Mouse (Mus musculus) lung, embryonic 15.5 days (tissue): ENCODE results near the gene Dpagt1. TPM values are rescaled to one million over a fixed set of nuclear protein-coding genes. Genes with fewer than 3 reads are reported as not detected.
A peak's percentile ranks its signal among the peaks of the same experiment; 100 is the strongest.
"Not testable (repeated sequence)": the region's sequence is repeated elsewhere in the genome, so short reads cannot be mapped to it uniquely, and the experiment has no call there.

Experiments used
- ATAC-seq: fragments of 200-750 bp; cut with Nextera tagmentation; 2 replicates; pipeline ENCODE4 v1.8.0; 2017; ENCODE audit warnings: moderate number of reproducible peaks, borderline replicate concordance; ENCODE audit not compliant: low FRiP score, low TSS enrichment; ENCODE audit errors: extremely low read depth
- H3K27ac ChIP-seq: fragments of 300-500 bp; sonication (generic); 2 replicates; pipeline ENCODE4 v1.5.1; 2015; ENCODE audit warnings: moderate library complexity, mild to moderate bottlenecking, inconsistent platforms
- H3K27me3 ChIP-seq: fragments of 300-500 bp; sonication (generic); 2 replicates; pipeline ENCODE4 v1.6.1; 2015; ENCODE audit warnings: inconsistent platforms
- H3K36me3 ChIP-seq: fragments of 300-500 bp; sonication (generic); 2 replicates; pipeline ENCODE4 v1.6.1; 2015; ENCODE audit warnings: inconsistent platforms
- H3K4me1 ChIP-seq: fragments of 300-500 bp; sonication (generic); 2 replicates; pipeline ENCODE4 v1.6.1; 2015; ENCODE audit warnings: inconsistent platforms
- H3K4me2 ChIP-seq: fragments of 300-500 bp; sonication (generic); 2 replicates; pipeline ENCODE4 v1.6.1; 2015; ENCODE audit warnings: inconsistent platforms, mild to moderate bottlenecking, moderate library complexity
- H3K4me3 ChIP-seq: fragments of 300-500 bp; sonication (generic); 2 replicates; pipeline ENCODE4 v1.5.1; 2015; ENCODE audit warnings: mild to moderate bottlenecking, inconsistent platforms
- H3K9ac ChIP-seq: fragments of 300-500 bp; sonication (generic); 2 replicates; pipeline ENCODE4 v1.6.1; 2015; ENCODE audit warnings: inconsistent platforms
- H3K9me3 ChIP-seq: fragments of 300-500 bp; sonication (generic); 2 replicates; pipeline ENCODE4 v1.6.1; 2016; ENCODE audit warnings: inconsistent platforms
- WGBS: fragments of 180-500 bp; shearing (Covaris S2); methylation state at CpG from one replicate; pipeline ENCODE4 v1.1.7; 2015; 5-methylcytosine and 5-hydroxymethylcytosine counted together
- polyA plus RNA-seq: library from polyadenylated mRNA; unstranded; fragments of >200 nt; fragmentation: Nextera tagmentation; extraction: Ambion mirVana; gene quantifications from 2 replicates; pipeline ENCODE4 v1.2.1, GENCODE M21; 2015

The Dpagt1 gene
- polyA plus RNA-seq, 1 experiment from 2014 or later = 36.5 TPM

- peak within 1 kb of the TSS; percentile 67 for H3K4me2 ChIP-seq
- no peaks in the 10 kb centered on the region for H3K9me3 ChIP-seq
- peaks cover 18% of the 10 kb centered on the region for H3K4me1 ChIP-seq
- peak within 1 kb of the TSS; percentile 99 for H3K27ac ChIP-seq
- H3K9ac ChIP-seq = peak within 1 kb of the TSS; percentile 98
- H3K36me3 ChIP-seq = peaks cover 69% of the 10 kb centered on the region
- WGBS = under 1% methylated on average over 91 of the region's 91 CpGs
- peak within 1 kb of the TSS; percentile 75 for H3K4me3 ChIP-seq
- ATAC-seq = peak; percentile 95
- H3K27me3 ChIP-seq = no peaks in the 10 kb centered on the region
These were observed 8.8 kb downstream of the Dpagt1 start, which contains the start of gene H2afx for GRCm38 (mm10) chr9:44334396-44335330. Gene H2afx (plus strand): TSS chr9:44334694.

- H3K27ac ChIP-seq = peak overlapping the region; percentile 99
- peak overlapping the region; percentile 98 for H3K9ac ChIP-seq
- H3K4me1 ChIP-seq = peaks cover 18% of the 10 kb centered on the region
- no peak for ATAC-seq
- under 1% methylated on average over 50 of the region's 50 CpGs for WGBS
- H3K4me2 ChIP-seq = peak overlapping the region; percentile 67
- no peaks in the 10 kb centered on the region for H3K27me3 ChIP-seq
- H3K9me3 ChIP-seq = no peaks in the 10 kb centered on the region
- peaks cover 61% of the 10 kb centered on the region for H3K36me3 ChIP-seq
- peak overlapping the region; percentile 75 for H3K4me3 ChIP-seq
These were observed 9.7 kb downstream of the Dpagt1 start for GRCm38 (mm10) chr9:44335331-44336092.

- Histone ChIP-seq H3K9me3 (no peaks in the 10 kb centered on the region), H3K36me3 (peaks cover 57% of the 10 kb centered on the region), H3K9ac (peak overlapping the region; percentile 98)
These were observed 10.2 kb downstream of the Dpagt1 start for GRCm38 (mm10) chr9:44336093-44336406.

GRCm38 (mm10) chr9:44336513-44336912 is 10.7 kb downstream of the Dpagt1 start:
- peaks cover 18% of the 10 kb centered on the region for H3K4me1 ChIP-seq
- H3K36me3 ChIP-seq = peaks cover 52% of the 10 kb centered on the region
- WGBS = 26% methylated on average over 4 of the region's 4 CpGs
- peak overlapping the region; percentile 98 for H3K9ac ChIP-seq
- H3K27me3 ChIP-seq, H3K27ac ChIP-seq, H3K9me3 ChIP-seq, ATAC-seq: not testable (repeated sequence)
- peak overlapping the region; percentile 75 for H3K4me3 ChIP-seq
- peak overlapping the region; percentile 67 for H3K4me2 ChIP-seq

More at GRCm38 (mm10) chr9:44336093-44336406, 10.2 kb downstream of the Dpagt1 start:
- H3K4me2 ChIP-seq = peak overlapping the region; percentile 67
- peak overlapping the region; percentile 99 for H3K27ac ChIP-seq
- no peak for ATAC-seq
- H3K4me1 ChIP-seq = peaks cover 18% of the 10 kb centered on the region
- WGBS = 1% methylated on average over 5 of the region's 5 CpGs
- no peaks in the 10 kb centered on the region for H3K27me3 ChIP-seq
- H3K4me3 ChIP-seq = peak overlapping the region; percentile 75

GRCm38 (mm10) chr9:44336964-44337363 is 11.1 kb downstream of the Dpagt1 start:
- WGBS = 47% methylated on average over 3 of the region's 3 CpGs
- H3K36me3 ChIP-seq = peaks cover 47% of the 10 kb centered on the region
- H3K4me2 ChIP-seq = peak overlapping the region; percentile 67
- no peak for ATAC-seq
- H3K27me3 ChIP-seq = no peaks in the 10 kb centered on the region
- peaks cover 18% of the 10 kb centered on the region for H3K4me1 ChIP-seq
- H3K4me3 ChIP-seq = peak overlapping the region; percentile 75
- no peaks in the 10 kb centered on the region for H3K9me3 ChIP-seq
- H3K9ac ChIP-seq = peak overlapping the region; percentile 98
- H3K27ac ChIP-seq = no peak overlapping the region

- no peaks in the 10 kb centered on the region for H3K9me3 ChIP-seq
- H3K4me2 ChIP-seq = peak overlapping the region; percentile 67
- 64% methylated on average over 9 of the region's 9 CpGs for WGBS
- 0 out of 2 replicates have a peak overlapping the region, but pooled peaks have one; percentile 23 for H3K27ac ChIP-seq
- peak overlapping the region; percentile 75 for H3K4me3 ChIP-seq
- peaks cover 43% of the 10 kb centered on the region for H3K36me3 ChIP-seq
- no peaks in the 10 kb centered on the region for H3K27me3 ChIP-seq
- no peak for ATAC-seq
- H3K4me1 ChIP-seq = peaks cover 24% of the 10 kb centered on the region
- H3K9ac ChIP-seq = peak overlapping the region; percentile 98
These were observed 11.8 kb downstream of the Dpagt1 start for GRCm38 (mm10) chr9:44337436-44338169.

- Histone ChIP-seq H3K36me3 (peaks cover 34% of the 10 kb centered on the region), H3K4me1 (peaks cover 31% of the 10 kb centered on the region), H3K4me2 (no peak overlapping the region), H3K27me3 (no peaks in the 10 kb centered on the region), H3K27ac (no peak overlapping the region), H3K4me3 (no peak overlapping the region), H3K9ac (no peak overlapping the region), H3K9me3 (no peaks in the 10 kb centered on the region)
- ATAC-seq = no peak
- 75% methylated on average over 5 of the region's 5 CpGs for whole genome bisulfite sequencing
These were observed 12.8 kb downstream of the Dpagt1 start for GRCm38 (mm10) chr9:44338574-44338973.

GRCm38 (mm10) chr9:44341487-44341886 is 15.7 kb downstream of the Dpagt1 start:
- Histone ChIP-seq H3K4me3 (no peak overlapping the region), H3K9me3 (no peaks in the 10 kb centered on the region), H3K36me3 (peaks cover 37% of the 10 kb centered on the region), H3K27ac (no peak overlapping the region), H3K4me2 (no peak overlapping the region), H3K27me3 (no peaks in the 10 kb centered on the region), H3K4me1 (peaks cover 33% of the 10 kb centered on the region), H3K9ac (no peak overlapping the region)
- WGBS = 84% methylated on average over 5 of the region's 5 CpGs
- ATAC-seq = no peak

GRCm38 (mm10) chr9:44342173-44342572 is 16.4 kb downstream of the Dpagt1 start:
- no peaks in the 10 kb centered on the region for H3K9me3 ChIP-seq
- H3K9ac ChIP-seq = 0 out of 2 replicates have a peak overlapping the region, but pooled peaks have one; percentile 11
- H3K4me2 ChIP-seq = peak overlapping the region; percentile 75; the same call in 1 of the 2 replicates
- peaks cover 35% of the 10 kb centered on the region for H3K36me3 ChIP-seq
- H3K4me1 ChIP-seq = peaks cover 26% of the 10 kb centered on the region
- 57% methylated on average over 3 of the region's 3 CpGs for WGBS
- ATAC-seq = no peak
- no peaks in the 10 kb centered on the region for H3K27me3 ChIP-seq
- no peak overlapping the region for H3K4me3 ChIP-seq
- H3K27ac ChIP-seq = no peak overlapping the region

GRCm38 (mm10) chr9:44342605-44343004 is 16.8 kb downstream of the Dpagt1 start:
- no peaks in the 10 kb centered on the region for H3K27me3 ChIP-seq
- H3K9me3 ChIP-seq = no peaks in the 10 kb centered on the region
- ATAC-seq = no peak
- WGBS = 94% methylated on average over 1 of the region's 1 CpGs
- H3K9ac ChIP-seq = peak overlapping the region; percentile 88; the same call in 1 of the 2 replicates
- peaks cover 35% of the 10 kb centered on the region for H3K36me3 ChIP-seq
- H3K4me1 ChIP-seq = peaks cover 21% of the 10 kb centered on the region
- no peak overlapping the region for H3K27ac ChIP-seq
- H3K4me2 ChIP-seq = peak overlapping the region; percentile 75
- peak overlapping the region; percentile 91; the same call in 1 of the 2 replicates for H3K4me3 ChIP-seq

GRCm38 (mm10) chr9:44343290-44343689 is 17.5 kb downstream of the Dpagt1 start:
- peak overlapping the region; percentile 88 for H3K9ac ChIP-seq
- peaks cover 17% of the 10 kb centered on the region for H3K4me1 ChIP-seq
- H3K4me2 ChIP-seq = peak overlapping the region; percentile 75
- ATAC-seq = peak; percentile 10; the same call in 1 of the 2 replicates
- H3K4me3 ChIP-seq = peak overlapping the region; percentile 91
- WGBS = 5% methylated on average over 6 of the region's 6 CpGs
- H3K36me3 ChIP-seq = peaks cover 35% of the 10 kb centered on the region
- H3K27ac ChIP-seq = peak overlapping the region; percentile 99
- no peaks in the 10 kb centered on the region for H3K27me3 ChIP-seq
- no peaks in the 10 kb centered on the region for H3K9me3 ChIP-seq
